Mouse (Mus musculus): ENCODE results near the gene P4ha2.

- TF ChIP-seq GATA1 (IDR thresholded peaks at IDR 0.05; ENCODE audit: borderline replicate concordance, low read length) (no peak), FLI1 (IDR thresholded peaks at IDR 0.05; ENCODE audit: low read length) (no peak)
These were observed 13.0 kb downstream of the P4ha2 start for GRCm38 (mm10) chr11:54112920-54113319.

All from megakaryocyte, embryonic 14.5 days (primary cell).